9 mouse cellular contexts compared by ENCODE assay signal in genomic region chr1:153091438-153092236, GRCm38 (mm10).
DNase-seq lines count a peak whose midpoint lies in the region; ATAC-seq and TF ChIP-seq lines count a peak whose summit lies in the region.
"Had no signal": no experiment of that assay in that cellular context is flagged by ENCODE, and none has a peak within 500 bp of the region (broad histone marks: within the 10 kb centered on the region; RNA-seq: fewer than 3 reads in every experiment).

No protein-coding gene starts in this region.

- no peak overlapping the region for H3K4me3 ChIP-seq in forebrain, embryonic 13.5 days
- H3K4me3 ChIP-seq in hindbrain, embryonic 14.5 days (replicated peaks; ENCODE audit: low read length) = no peak overlapping the region
- H3K4me3 ChIP-seq in lung, adult 2 months (replicated peaks; ENCODE audit: extremely low read depth, low read depth, low read length) = no peak overlapping the region
- no peak overlapping the region for H3K4me3 ChIP-seq in stomach, embryonic 14.5 days (ENCODE audit: low read depth, low read length)

- H3K4me1 ChIP-seq in forebrain, embryonic 13.5 days = peaks cover 9% of the 10 kb centered on the region
- H3K4me1 ChIP-seq in hindbrain, embryonic 14.5 days (replicated peaks; ENCODE audit: control insufficient read depth, insufficient read depth, low read length) = no peaks in the 10 kb centered on the region
- H3K4me1 ChIP-seq in lung, adult 2 months (ENCODE audit: control insufficient read depth, insufficient read depth, low read length) = peaks cover 5% of the 10 kb centered on the region; the same call in 1 of the 2 replicates
- no peaks in the 10 kb centered on the region for H3K4me1 ChIP-seq in stomach, embryonic 14.5 days (ENCODE audit: control insufficient read depth, insufficient read depth, low read length)

- no peaks in the 10 kb centered on the region for H3K9me3 ChIP-seq in forebrain, embryonic 13.5 days (replicated peaks)
- H3K9me3 ChIP-seq in hindbrain, embryonic 14.5 days (ENCODE audit: control insufficient read depth, low read length) = no peaks in the 10 kb centered on the region
- no peaks in the 10 kb centered on the region for H3K9me3 ChIP-seq in stomach, embryonic 14.5 days (ENCODE audit: control insufficient read depth, low read depth, low read length)

- TF ChIP-seq POLR2A in lung, adult 2 months (IDR thresholded peaks at IDR 0.05; ENCODE audit: borderline replicate concordance, extremely low read depth, low read depth, low read length) = peak; percentile 13; the same call in 1 of the 2 replicates

- WGBS in forebrain, embryonic 13.5 days = 34% methylated on average over 9 of the region's 9 CpGs
- WGBS in hindbrain, embryonic 14.5 days = 39% methylated on average over 9 of the region's 9 CpGs
- WGBS in lung, adult 2 months = 40% methylated on average over 9 of the region's 9 CpGs
- WGBS in stomach, embryonic 14.5 days = 21% methylated on average over 9 of the region's 9 CpGs

- H3K36me3 ChIP-seq in forebrain, embryonic 13.5 days (ENCODE audit: poor library complexity, severe bottlenecking) = 0 out of 2 replicates have a peak, but pooled peaks cover 8% of the 10 kb centered on the region
- H3K36me3 ChIP-seq in hindbrain, embryonic 14.5 days (replicated peaks; ENCODE audit: control insufficient read depth, insufficient read depth) = peaks cover 13% of the 10 kb centered on the region; the same call in 1 of the 2 replicates
- H3K36me3 ChIP-seq in stomach, embryonic 14.5 days (ENCODE audit: control insufficient read depth, insufficient read depth, low read length) = no peaks in the 10 kb centered on the region

- peak; percentile 50; the same call in 1 of the 2 replicates for ATAC-seq in forebrain, embryonic 13.5 days
- ATAC-seq in hindbrain, embryonic 14.5 days (ENCODE audit: low FRiP score) = peak; percentile 16; the same call in 1 of the 2 replicates
- 0 out of 2 replicates have a peak, but pooled peaks have one; percentile 48 for ATAC-seq in stomach, embryonic 14.5 days (ENCODE audit: insufficient number of reproducible peaks, insufficient read depth, low FRiP score, low read depth)
- ATAC-seq in activated CD4-positive, CD25-positive, alpha-beta regulatory T cell, adult 4 months = no peak

- H3K27ac ChIP-seq in forebrain, embryonic 13.5 days = no peak overlapping the region
- 0 out of 2 replicates have a peak overlapping the region, but pooled peaks have one; percentile 15 for H3K27ac ChIP-seq in hindbrain, embryonic 14.5 days
- H3K27ac ChIP-seq in stomach, embryonic 14.5 days (ENCODE audit: low read length) = no peak overlapping the region

- no peak overlapping the region for H3K4me2 ChIP-seq in forebrain, embryonic 13.5 days
- no peak overlapping the region for H3K4me2 ChIP-seq in hindbrain, embryonic 14.5 days (replicated peaks)
- no peak overlapping the region; the same call in 1 of the 2 replicates for H3K4me2 ChIP-seq in stomach, embryonic 14.5 days (replicated peaks; ENCODE audit: low read depth, low read length)

- DNase-seq in cerebellum, postnatal 14 days = peak; percentile 27 to 43
- no peak for DNase-seq in cerebellum, adult 9-11 months
- no peak for DNase-seq in hindbrain, embryonic 14.5 days (ENCODE audit: low spot score)
- DNase-seq in lung, adult 2 months = peak; percentile 70
- DNase-seq in spleen, postnatal 10 days (ENCODE audit: low spot score in 2 of 2) = no peak

- TF ChIP-seq CTCF in lung, adult 2 months (IDR thresholded peaks at IDR 0.05; ENCODE audit: insufficient read depth, low read length) = no peak

- H3K9ac ChIP-seq in forebrain, embryonic 13.5 days = 0 out of 2 replicates have a peak overlapping the region, but pooled peaks have one; percentile 1
- no peak overlapping the region for H3K9ac ChIP-seq in hindbrain, embryonic 14.5 days
- no peak overlapping the region for H3K9ac ChIP-seq in stomach, embryonic 14.5 days (replicated peaks; ENCODE audit: low read depth, low read length)

- H3K27me3 ChIP-seq in forebrain, embryonic 13.5 days = 0 out of 2 replicates have a peak, but pooled peaks cover 4% of the 10 kb centered on the region
- no peaks in the 10 kb centered on the region for H3K27me3 ChIP-seq in hindbrain, embryonic 14.5 days (ENCODE audit: control insufficient read depth, insufficient read depth, low read length)
- H3K27me3 ChIP-seq in stomach, embryonic 14.5 days (ENCODE audit: control insufficient read depth, insufficient read depth, low read length) = no peaks in the 10 kb centered on the region
- H3K27me3 ChIP-seq: CH12.LX had no signal

Comparison
In these comparisons a context has a peak if more than half of its experiments do, and no peak if none do; other contexts are left out.
1. DNase-seq: peak in cerebellum, postnatal 14 days (2 of 2) and lung, adult 2 months (single experiment); none in cerebellum, adult 9-11 months (single experiment), hindbrain, embryonic 14.5 days (single experiment) and spleen, postnatal 10 days (0 of 2).